Mouse (Mus musculus): ENCODE data around the gene Pde4d. TPM values are rescaled to one million over a fixed set of nuclear protein-coding genes. Genes with fewer than 3 reads are reported as not detected.

The Pde4d gene
- polyA plus RNA-seq, 1 experiment from 2014 or later, result 13.5 TPM

DNA sequence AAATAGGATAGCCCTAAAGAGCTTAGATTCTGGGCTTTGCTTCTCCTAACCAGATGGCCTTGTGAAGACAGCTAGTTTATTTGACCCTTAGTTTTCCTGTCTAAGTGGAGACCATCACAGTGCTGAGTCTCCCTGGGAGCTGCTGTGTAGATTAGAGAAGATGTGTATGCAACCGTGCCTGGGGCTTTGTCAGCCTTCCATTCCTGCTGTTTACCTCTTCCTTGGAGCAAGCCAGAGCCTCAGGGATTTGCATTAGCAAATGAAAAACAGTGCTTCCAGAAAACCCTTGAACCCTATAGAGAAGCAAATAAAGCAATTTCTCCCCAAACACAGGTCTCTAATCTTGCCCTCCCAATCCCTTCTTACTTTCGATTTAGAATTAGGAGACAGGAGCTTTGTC, 623.6 kb downstream of the Pde4d start:
- Histone ChIP-seq H3K4me1 (replicated peaks) (no peaks in the 10 kb centered on the region), H3K27ac (no peak overlapping the region), H3K36me3 (no peaks in the 10 kb centered on the region), H3K27me3 (ENCODE audit: insufficient read depth, poor library complexity, severe bottlenecking) (no peaks in the 10 kb centered on the region), H3K9me3 (no peaks in the 10 kb centered on the region), H3K4me3 (no peak overlapping the region)
- 20% methylated on average over 2 of the region's 2 CpGs for WGBS
- DNase-seq (ENCODE audit: low spot score), result no peak

DNA sequence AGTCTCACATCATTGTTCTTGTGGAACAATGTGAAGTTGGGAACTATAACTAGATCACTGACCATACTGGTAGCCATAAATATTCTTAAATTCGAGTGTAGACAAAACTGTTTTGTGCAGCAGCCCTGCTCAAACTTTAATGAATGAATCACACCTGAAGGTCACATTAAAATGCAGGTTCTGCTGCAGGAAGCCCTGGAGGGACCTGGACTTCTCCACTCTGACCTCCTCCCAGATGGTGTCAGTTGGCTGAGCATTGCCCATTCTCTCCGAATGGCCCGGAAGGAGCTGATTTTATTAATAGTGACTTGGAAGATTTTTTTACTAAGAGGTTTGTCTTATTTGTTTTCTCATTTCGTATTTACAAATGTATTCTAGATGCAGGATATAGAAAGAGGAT, 624.3 kb downstream of the Pde4d start:
- 49% methylated on average over 4 of the region's 4 CpGs for WGBS

GRCm38 (mm10) chr13:109092654-109093053, 642.9 kb downstream of the Pde4d start:
- Histone ChIP-seq H3K36me3 (no peaks in the 10 kb centered on the region), H3K27ac (no peak overlapping the region), H3K27me3 (ENCODE audit: insufficient read depth, poor library complexity, severe bottlenecking) (no peaks in the 10 kb centered on the region), H3K4me3 (no peak overlapping the region), H3K9me3 (no peaks in the 10 kb centered on the region), H3K4me1 (replicated peaks) (no peaks in the 10 kb centered on the region)
- no peak for DNase-seq (ENCODE audit: low spot score)
- 92% methylated on average over 3 of the region's 3 CpGs for WGBS

More for the DNA sequence above, 624.3 kb downstream of the Pde4d start:
- H3K4me1 ChIP-seq (replicated peaks), result no peaks in the 10 kb centered on the region
- H3K4me3 ChIP-seq, result no peak overlapping the region
- H3K27ac ChIP-seq, result no peak overlapping the region
- no peaks in the 10 kb centered on the region for H3K36me3 ChIP-seq
- H3K9me3 ChIP-seq, result no peaks in the 10 kb centered on the region
- H3K27me3 ChIP-seq (ENCODE audit: insufficient read depth, poor library complexity, severe bottlenecking), result no peaks in the 10 kb centered on the region
- DNase-seq (ENCODE audit: low spot score), result no peak

- WGBS, result 81% methylated on average over 2 of the region's 2 CpGs
- Histone ChIP-seq H3K27me3 (ENCODE audit: insufficient read depth, poor library complexity, severe bottlenecking) (no peaks in the 10 kb centered on the region), H3K36me3 (no peaks in the 10 kb centered on the region), H3K9me3 (no peaks in the 10 kb centered on the region), H3K4me1 (replicated peaks) (no peaks in the 10 kb centered on the region), H3K27ac (no peak overlapping the region), H3K4me3 (no peak overlapping the region)
- no peak for DNase-seq (ENCODE audit: low spot score)
Observed at GRCm38 (mm10) chr13:109096654-109097053, 646.9 kb downstream of the Pde4d start.

- no peak for DNase-seq (ENCODE audit: low spot score)
- Histone ChIP-seq H3K36me3 (no peaks in the 10 kb centered on the region), H3K27ac (no peak overlapping the region), H3K4me1 (replicated peaks) (peaks cover 19% of the 10 kb centered on the region), H3K9me3 (no peaks in the 10 kb centered on the region), H3K4me3 (peak overlapping the region; percentile 77), H3K27me3 (ENCODE audit: insufficient read depth, poor library complexity, severe bottlenecking) (peaks cover 37% of the 10 kb centered on the region)
- under 1% methylated on average over 8 of the region's 8 CpGs for WGBS
Observed at GRCm38 (mm10) chr13:109116004-109116341, 666.2 kb downstream of the Pde4d start.

GRCm38 (mm10) chr13:109116342-109117201, 666.8 kb downstream of the Pde4d start:
- H3K27ac ChIP-seq, result peak overlapping the region; percentile 73
- H3K27me3 ChIP-seq (ENCODE audit: insufficient read depth, poor library complexity, severe bottlenecking), result peaks cover 37% of the 10 kb centered on the region
- WGBS, result under 1% methylated on average over 59 of the region's 63 CpGs
- H3K4me3 ChIP-seq, result peak overlapping the region; percentile 77
- H3K36me3 ChIP-seq, result no peaks in the 10 kb centered on the region
- peak; percentile 82 for DNase-seq (ENCODE audit: low spot score)
- no peaks in the 10 kb centered on the region for H3K9me3 ChIP-seq
- peaks cover 19% of the 10 kb centered on the region for H3K4me1 ChIP-seq (replicated peaks)

DNA sequence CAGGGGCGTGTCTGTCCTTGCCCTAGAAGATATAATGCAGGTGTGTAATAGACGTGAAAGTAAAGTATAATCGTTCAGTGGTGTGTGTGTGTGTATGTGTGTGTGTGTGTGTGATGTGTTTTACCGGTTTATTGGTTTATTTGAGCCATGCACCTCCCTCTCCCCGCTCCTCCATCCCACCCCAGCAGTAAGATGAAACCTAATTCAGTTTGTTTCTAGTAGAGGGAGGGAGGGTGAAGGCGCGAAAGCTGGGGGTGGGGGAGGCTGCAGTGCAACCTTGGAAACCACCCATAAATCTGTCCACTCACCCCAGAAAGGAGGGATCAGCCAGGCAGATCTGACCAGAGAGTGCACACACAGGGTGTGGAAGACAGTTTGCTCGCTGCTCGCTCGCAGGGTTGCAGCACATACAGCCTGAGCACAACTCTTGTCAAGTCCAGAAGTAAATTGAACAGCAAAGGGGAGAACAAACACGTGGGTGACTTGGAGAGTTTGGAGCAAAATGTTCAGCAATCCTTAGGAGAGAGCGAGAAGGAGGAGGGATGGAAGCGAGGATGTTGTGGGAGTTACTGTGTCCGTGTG, 667.6 kb downstream of the Pde4d start:
- H3K4me1 ChIP-seq (replicated peaks), result peaks cover 19% of the 10 kb centered on the region
- WGBS, result 6% methylated on average over 14 of the region's 14 CpGs
- H3K36me3 ChIP-seq, result no peaks in the 10 kb centered on the region
- no peaks in the 10 kb centered on the region for H3K9me3 ChIP-seq
- peak; percentile 20 for DNase-seq (ENCODE audit: low spot score)
- H3K4me3 ChIP-seq, result peak overlapping the region; percentile 77
- H3K27ac ChIP-seq, result no peak overlapping the region
- H3K27me3 ChIP-seq (ENCODE audit: insufficient read depth, poor library complexity, severe bottlenecking), result peaks cover 37% of the 10 kb centered on the region

GRCm38 (mm10) chr13:109118296-109118800, 668.6 kb downstream of the Pde4d start:
- Histone ChIP-seq H3K4me3 (no peak overlapping the region), H3K4me1 (replicated peaks) (peaks cover 19% of the 10 kb centered on the region), H3K9me3 (no peaks in the 10 kb centered on the region), H3K36me3 (no peaks in the 10 kb centered on the region), H3K27me3 (ENCODE audit: insufficient read depth, poor library complexity, severe bottlenecking) (peaks cover 37% of the 10 kb centered on the region), H3K27ac (no peak overlapping the region)
- DNase-seq (ENCODE audit: low spot score), result no peak
- WGBS, result 82% methylated on average over 1 of the region's 1 CpGs

DNA sequence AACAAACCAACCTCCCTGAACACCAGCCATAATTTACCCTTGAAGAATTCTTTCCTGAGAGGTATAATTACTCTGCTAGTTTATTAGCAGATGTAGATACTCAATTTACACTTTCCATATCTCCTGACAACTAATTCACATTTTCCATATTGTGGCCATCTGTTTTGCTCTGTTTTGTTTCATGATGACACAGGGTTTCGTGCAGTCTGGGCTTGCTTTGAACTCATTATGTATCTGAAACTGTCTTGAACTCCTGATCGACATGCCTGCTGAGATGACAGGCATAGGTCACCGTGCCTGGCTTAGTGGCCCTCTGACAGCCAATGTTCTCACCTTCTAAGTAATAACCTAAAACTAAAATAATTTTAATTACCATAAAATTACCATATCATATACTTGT, 672.1 kb downstream of the Pde4d start:
- 50% methylated on average over 3 of the region's 3 CpGs for WGBS
- peaks cover 8% of the 10 kb centered on the region for H3K4me1 ChIP-seq (replicated peaks)
- H3K36me3 ChIP-seq, result no peaks in the 10 kb centered on the region
- H3K27me3 ChIP-seq (ENCODE audit: insufficient read depth, poor library complexity, severe bottlenecking), result peaks cover 17% of the 10 kb centered on the region
- no peaks in the 10 kb centered on the region for H3K9me3 ChIP-seq
- H3K4me3 ChIP-seq, result no peak overlapping the region
- H3K27ac ChIP-seq, result no peak overlapping the region
- DNase-seq (ENCODE audit: low spot score), result no peak

- Histone ChIP-seq H3K27ac (no peak overlapping the region), H3K4me1 (replicated peaks) (no peaks in the 10 kb centered on the region), H3K4me3 (no peak overlapping the region), H3K9me3 (no peaks in the 10 kb centered on the region), H3K36me3 (no peaks in the 10 kb centered on the region), H3K27me3 (ENCODE audit: insufficient read depth, poor library complexity, severe bottlenecking) (no peaks in the 10 kb centered on the region)
- 61% methylated on average over 4 of the region's 4 CpGs for WGBS
- peak; percentile 6 for DNase-seq (ENCODE audit: low spot score)
Observed at GRCm38 (mm10) chr13:109136405-109136804, 686.7 kb downstream of the Pde4d start.

GRCm38 (mm10) chr13:109158703-109159102, 709.0 kb downstream of the Pde4d start:
- Histone ChIP-seq H3K9me3 (no peaks in the 10 kb centered on the region), H3K27ac (no peak overlapping the region), H3K4me1 (replicated peaks) (no peaks in the 10 kb centered on the region), H3K36me3 (no peaks in the 10 kb centered on the region), H3K4me3 (no peak overlapping the region), H3K27me3 (ENCODE audit: insufficient read depth, poor library complexity, severe bottlenecking) (no peaks in the 10 kb centered on the region)
- DNase-seq (ENCODE audit: low spot score), result no peak
- WGBS, result 83% methylated on average over 3 of the region's 3 CpGs

DNA sequence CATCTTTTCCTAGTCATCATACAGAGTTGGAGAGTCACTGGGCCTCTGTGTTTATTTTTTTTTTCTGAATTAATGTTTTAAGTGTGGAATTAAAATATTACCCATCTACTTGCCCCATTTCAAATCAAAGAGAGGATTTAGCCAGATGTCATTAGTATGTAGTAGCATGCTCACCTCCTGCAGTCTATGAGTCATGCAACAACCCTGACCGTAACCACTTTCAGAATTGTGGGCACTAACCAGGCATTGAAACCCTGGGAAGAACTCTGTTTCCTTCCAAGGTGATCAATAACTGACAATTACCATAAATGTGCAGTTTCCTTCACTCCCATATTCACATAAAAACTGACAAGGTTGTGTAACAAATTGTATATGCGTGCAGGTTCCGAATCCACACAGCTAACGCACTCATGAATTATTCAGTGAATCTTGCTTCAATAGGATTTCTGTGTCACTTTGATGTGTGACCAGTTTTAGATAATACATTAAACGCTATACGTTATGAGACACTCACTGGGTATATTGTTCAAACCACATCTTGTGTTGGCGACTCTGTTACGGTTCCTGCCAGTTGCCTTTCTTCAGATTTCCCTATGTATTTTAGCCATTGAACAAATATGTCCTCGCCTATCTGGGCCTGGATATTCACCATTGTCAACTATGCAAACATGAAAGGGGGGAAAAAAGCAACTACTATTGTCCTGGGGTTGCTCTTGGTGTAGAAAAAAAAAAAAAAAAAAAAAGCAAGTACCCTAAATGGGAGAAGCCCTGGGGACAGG, 719.0 kb downstream of the Pde4d start:
- DNase-seq (ENCODE audit: low spot score), result no peak
- Histone ChIP-seq H3K4me3 (no peak overlapping the region), H3K4me1 (replicated peaks) (peaks cover 10% of the 10 kb centered on the region), H3K27me3 (ENCODE audit: insufficient read depth, poor library complexity, severe bottlenecking) (no peaks in the 10 kb centered on the region), H3K36me3 (no peaks in the 10 kb centered on the region), H3K27ac (no peak overlapping the region), H3K9me3 (no peaks in the 10 kb centered on the region)
- 47% methylated on average over 9 of the region's 9 CpGs for WGBS

DNA sequence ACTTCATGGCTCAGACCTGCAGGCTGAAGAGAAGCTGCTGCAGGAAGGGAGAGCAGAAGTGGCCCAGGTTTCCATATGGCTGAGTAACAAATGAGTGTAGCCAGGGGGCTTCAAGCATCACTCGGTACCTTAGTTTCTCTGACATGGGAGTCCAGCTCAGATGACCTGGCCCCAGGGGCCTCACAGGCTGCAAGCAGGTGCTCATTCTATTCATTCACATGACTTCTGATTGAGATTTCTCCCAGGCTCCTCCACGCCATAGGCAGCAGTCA, 719.5 kb downstream of the Pde4d start:
- Histone ChIP-seq H3K27ac (no peak overlapping the region), H3K36me3 (no peaks in the 10 kb centered on the region), H3K4me1 (replicated peaks) (peaks cover 10% of the 10 kb centered on the region), H3K4me3 (no peak overlapping the region), H3K27me3 (ENCODE audit: insufficient read depth, poor library complexity, severe bottlenecking) (no peaks in the 10 kb centered on the region), H3K9me3 (no peaks in the 10 kb centered on the region)
- DNase-seq (ENCODE audit: low spot score), result no peak
- WGBS, result 38% methylated on average over 2 of the region's 2 CpGs
